Mouse (Mus musculus) thymus, adult 2 months (tissue): Measurements from ENCODE around the gene Ubl7.

ENCODE experiments used
- CTCF ChIP-seq: fragments of 200-500 bp; IDR thresholded peaks from 2 replicates; pipeline ENCODE4 v1.5.1; 2012; ENCODE audit warnings: mild to moderate bottlenecking, control low read depth, low read length, moderate library complexity, borderline replicate concordance; ENCODE audit not compliant: control insufficient read depth, poor library complexity, insufficient read depth; ENCODE audit errors: extremely low read depth
- POLR2A ChIP-seq: fragments of 200-500 bp; IDR thresholded peaks from 2 replicates; pipeline ENCODE4 v1.6.1; 2012; ENCODE audit warnings: mild to moderate bottlenecking, low read length, control low read depth, moderate library complexity; ENCODE audit not compliant: control insufficient read depth, poor library complexity, insufficient read depth; ENCODE audit errors: extremely low read depth

- TF ChIP-seq CTCF (no peak), POLR2A (no peak)
These were observed 54.8 kb downstream of the Ubl7 start for GRCm38 (mm10) chr9:57965281-57966185.
